Mouse (Mus musculus) thymus, postnatal 14 days (tissue): ENCODE measurements around the gene Klhl3.

Experiments
- DNase-seq: peaks from one replicate; pipeline ENCODE4 v3.0.0; 2021

The Klhl3 gene

GRCm38 (mm10) chr13:58124989-58125388, 11.6 kb upstream of the Klhl3 start:
- no peak for DNase-seq

GRCm38 (mm10) chr13:58124278-58124677, 10.9 kb upstream of the Klhl3 start:
- DNase-seq: no peak

GRCm38 (mm10) chr13:58123381-58123780, 10.0 kb upstream of the Klhl3 start:
- no peak for DNase-seq

GRCm38 (mm10) chr13:58122786-58123297, 9.4 kb upstream of the Klhl3 start:
- DNase-seq: no peak

GRCm38 (mm10) chr13:58117318-58118017, 4.1 kb upstream of the Klhl3 start:
- peak; percentile 83 for DNase-seq

- DNase-seq: no peak
Measured at GRCm38 (mm10) chr13:58116801-58117200, 3.4 kb upstream of the Klhl3 start.

- no peak for DNase-seq
Measured at GRCm38 (mm10) chr13:58115227-58115626, 1.8 kb upstream of the Klhl3 start.

GRCm38 (mm10) chr13:58112601-58113041, 771 bp downstream of the Klhl3 start:
- DNase-seq: no peak

- DNase-seq: no peak
Measured at GRCm38 (mm10) chr13:58112191-58112590, 1.2 kb downstream of the Klhl3 start.

- no peak for DNase-seq
Measured at GRCm38 (mm10) chr13:58111306-58111705, 2.1 kb downstream of the Klhl3 start.

GRCm38 (mm10) chr13:58090643-58091042, 22.7 kb downstream of the Klhl3 start:
- DNase-seq: no peak

- no peak for DNase-seq
Measured at GRCm38 (mm10) chr13:58084396-58084795, 29.0 kb downstream of the Klhl3 start.

GRCm38 (mm10) chr13:58083521-58083920, 29.9 kb downstream of the Klhl3 start:
- DNase-seq: no peak

- DNase-seq: no peak
Measured at GRCm38 (mm10) chr13:58083048-58083447, 30.3 kb downstream of the Klhl3 start.

- DNase-seq: no peak
Measured at GRCm38 (mm10) chr13:58078361-58078760, 35.0 kb downstream of the Klhl3 start.

- DNase-seq: no peak
Measured at GRCm38 (mm10) chr13:58074881-58075280, 38.5 kb downstream of the Klhl3 start.

GRCm38 (mm10) chr13:58074466-58074865, 38.9 kb downstream of the Klhl3 start:
- DNase-seq: no peak

GRCm38 (mm10) chr13:58073254-58073882, 40.0 kb downstream of the Klhl3 start:
- DNase-seq: no peak

GRCm38 (mm10) chr13:58071209-58071608, 42.2 kb downstream of the Klhl3 start:
- no peak for DNase-seq

- DNase-seq: no peak
Measured at GRCm38 (mm10) chr13:58070504-58070903, 42.9 kb downstream of the Klhl3 start.

GRCm38 (mm10) chr13:58068421-58069209, 44.8 kb downstream of the Klhl3 start:
- DNase-seq: no peak

- peak; percentile 76 for DNase-seq
Measured at GRCm38 (mm10) chr13:58067540-58068103, 45.8 kb downstream of the Klhl3 start.
